Mouse (Mus musculus) skeletal muscle tissue, adult 2 months (tissue): ENCODE measurements at regions not wholly inside any gene's neighbourhood (a gene's known extent, or its start where the extent isn't known, plus 50 kb on each side); places are given as distances from the start of the nearest gene placed in this dataset.

Experiments used
- DNase-seq: peaks from one replicate; pipeline ENCODE4 v3.0.0-alpha.2; 2012; ENCODE audit warnings: low read depth, low spot score

- DNase-seq: no peak
Measured at GRCm38 (mm10) chr12:54454606-54455005, 201.8 kb downstream of the Sptssa start.

- no peak for DNase-seq
Measured at GRCm38 (mm10) chr12:54453343-54453742, 203.0 kb downstream of the Sptssa start.

GRCm38 (mm10) chr12:54450369-54450768, 206.0 kb downstream of the Sptssa start:
- no peak for DNase-seq

GRCm38 (mm10) chr12:54448221-54448620, 208.2 kb downstream of the Sptssa start:
- DNase-seq: no peak

- DNase-seq: no peak
Measured at GRCm38 (mm10) chr12:54447354-54447753, 209.0 kb downstream of the Sptssa start.

GRCm38 (mm10) chr12:54446356-54446755, 210.0 kb downstream of the Sptssa start:
- DNase-seq: no peak

GRCm38 (mm10) chr12:54444416-54444815, 212.0 kb downstream of the Sptssa start:
- no peak for DNase-seq

- peak; percentile 17 for DNase-seq
Measured at GRCm38 (mm10) chr12:54443285-54443684, 213.1 kb downstream of the Sptssa start.

- no peak for DNase-seq
Measured at GRCm38 (mm10) chr12:54442408-54442807, 214.0 kb downstream of the Sptssa start.

- no peak for DNase-seq
Measured at GRCm38 (mm10) chr12:54440851-54441593, 215.4 kb downstream of the Sptssa start.

DNA sequence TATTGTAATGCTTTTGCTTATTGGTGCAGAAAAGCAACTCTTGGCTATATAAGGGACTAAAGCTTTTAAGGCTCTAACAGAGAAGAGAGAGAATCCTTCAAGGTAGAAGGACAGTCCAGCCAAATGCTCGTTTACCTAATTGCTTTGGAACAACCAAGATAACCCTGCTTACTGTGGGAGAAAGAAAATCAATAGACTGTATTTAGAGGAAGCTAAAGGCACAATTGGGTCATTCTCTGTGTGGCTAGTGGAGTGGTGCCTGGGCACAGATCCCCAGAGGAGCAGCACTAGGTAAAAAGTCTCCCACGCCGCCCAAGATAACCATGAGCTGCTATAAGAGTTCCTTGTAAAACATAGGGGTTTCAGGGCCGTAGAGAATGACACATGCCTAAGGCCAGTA, 217.6 kb downstream of the Sptssa start:
- no peak for DNase-seq

GRCm38 (mm10) chr12:54425236-54425635, 221.6 kb upstream of the Egln3 start:
- no peak for DNase-seq

DNA sequence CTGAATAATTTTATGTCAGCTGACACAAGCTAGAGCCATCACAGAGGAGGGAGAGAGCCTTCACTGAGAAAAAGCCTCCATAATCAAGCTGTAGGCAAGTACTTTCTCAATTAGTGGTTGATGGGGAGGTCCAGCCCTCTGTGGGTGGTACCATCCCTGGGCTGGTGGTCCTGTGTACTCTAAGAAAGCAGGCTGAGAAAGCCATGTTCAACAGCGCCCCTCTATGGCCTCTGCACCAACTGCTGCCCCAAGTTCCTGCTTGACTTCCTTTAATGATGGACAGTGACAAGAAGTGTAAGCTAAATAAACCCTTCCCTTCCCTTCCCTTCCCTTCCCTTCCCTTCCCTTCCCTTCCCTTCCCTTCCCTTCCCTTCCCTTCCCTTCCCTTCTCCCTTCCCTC, 211.2 kb upstream of the Egln3 start:
- DNase-seq: no peak

DNA sequence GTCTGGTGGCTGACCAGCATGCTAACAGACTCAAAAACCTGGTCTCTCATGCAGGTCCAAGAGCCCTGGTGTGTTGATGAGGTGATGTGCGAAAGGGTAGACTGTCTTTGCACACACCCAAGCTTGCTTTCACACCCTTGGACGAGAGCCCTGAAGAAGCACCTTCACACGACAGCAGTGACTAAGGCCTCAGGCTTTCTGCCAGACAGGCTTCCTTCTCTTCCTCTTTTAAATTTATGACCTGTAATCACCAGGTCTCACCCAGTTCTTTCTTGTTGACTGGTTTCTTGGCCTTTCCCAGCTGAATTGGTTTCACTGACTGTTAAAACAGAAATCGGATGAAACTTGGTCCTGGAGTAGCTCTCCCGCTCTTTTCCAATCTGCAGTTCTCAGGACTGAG, 210.5 kb upstream of the Egln3 start:
- DNase-seq: no peak

DNA sequence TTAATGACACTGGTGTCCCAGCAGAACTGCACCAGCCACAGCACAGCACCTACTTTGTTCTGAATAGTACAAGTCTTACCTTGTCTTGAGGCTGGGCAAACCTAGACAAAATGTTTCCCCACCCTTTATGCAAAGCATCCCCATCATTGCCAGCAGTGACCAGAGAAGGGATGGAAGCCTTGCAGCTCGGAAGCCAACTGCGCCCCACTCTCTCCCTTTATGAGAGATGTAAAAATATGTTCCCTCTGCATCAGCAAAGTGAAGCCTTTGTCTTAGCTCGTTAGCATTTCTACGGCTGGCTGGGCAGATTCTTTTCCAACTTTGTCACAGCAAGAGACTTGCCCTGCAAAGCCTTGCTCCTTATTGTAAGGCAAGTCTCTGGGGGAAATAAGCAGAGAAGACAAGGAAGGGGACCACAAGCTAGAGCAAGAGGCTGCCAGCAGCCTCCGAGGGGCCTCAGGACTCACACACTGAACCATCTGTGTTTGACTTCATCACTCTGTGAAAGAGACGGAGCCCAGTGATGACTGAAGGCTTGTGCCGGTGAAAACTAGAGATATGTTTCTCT, 206.5 kb upstream of the Egln3 start:
- DNase-seq: no peak

GRCm38 (mm10) chr12:54408906-54409305, 205.2 kb upstream of the Egln3 start:
- no peak for DNase-seq

- DNase-seq: no peak
Measured at GRCm38 (mm10) chr12:54407301-54407896, 203.7 kb upstream of the Egln3 start.

DNA sequence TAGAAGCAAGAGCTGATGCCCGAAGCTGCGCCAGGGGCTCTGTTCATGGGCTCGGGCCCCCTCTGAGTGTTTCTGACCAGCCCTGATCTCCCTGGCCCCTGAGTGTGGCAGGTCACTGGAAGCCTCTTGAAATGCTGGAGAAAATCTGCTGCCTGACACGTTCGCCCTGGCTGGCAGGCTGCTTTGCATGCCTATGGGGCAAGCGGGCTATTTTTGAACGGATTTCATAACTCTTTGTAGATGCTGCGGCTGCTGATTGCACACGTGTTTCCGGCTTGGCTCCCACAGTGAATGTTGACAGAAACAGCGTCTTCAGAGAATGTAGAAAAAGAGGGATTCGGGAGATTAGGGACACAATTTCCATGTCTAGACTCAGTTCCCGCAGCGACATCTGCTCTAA, 201.4 kb upstream of the Egln3 start:
- peak; percentile 87 for DNase-seq

GRCm38 (mm10) chr12:54402591-54402990, 198.9 kb upstream of the Egln3 start:
- DNase-seq: no peak

- DNase-seq: no peak
Measured at GRCm38 (mm10) chr12:54401665-54402064, 198.0 kb upstream of the Egln3 start.

- DNase-seq: no peak
Measured at GRCm38 (mm10) chr12:54400084-54400483, 196.4 kb upstream of the Egln3 start.

- peak; percentile 22 for DNase-seq
Measured at GRCm38 (mm10) chr12:54398080-54398479, 194.4 kb upstream of the Egln3 start.

DNA sequence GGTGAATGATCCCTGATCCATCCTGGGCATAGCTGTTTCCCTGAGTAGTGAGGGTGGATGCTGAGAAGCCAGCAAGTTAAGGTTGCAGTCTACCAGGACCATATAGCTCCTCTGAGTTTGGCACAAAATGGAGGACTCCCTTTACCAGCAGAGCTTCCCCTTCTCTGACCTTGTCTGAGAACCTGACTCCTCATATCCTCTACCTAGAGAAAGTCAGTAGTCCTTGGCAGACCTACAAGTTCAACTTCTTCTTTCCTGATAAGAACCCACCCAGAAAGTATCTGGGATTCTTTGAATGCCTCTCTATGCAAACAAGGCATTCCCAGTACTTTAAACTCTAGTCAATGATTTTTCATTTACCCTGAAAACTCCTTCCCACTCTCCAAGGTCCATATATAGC, 193.3 kb upstream of the Egln3 start:
- DNase-seq: no peak
